Mouse (Mus musculus) brain, embryonic 14.5 days (tissue): ENCODE data around the gene Ankrd42.

ENCODE experiments used
- CTCF ChIP-seq: fragments of 200-500 bp; IDR thresholded peaks from 2 replicates; pipeline ENCODE4 v1.5.1; 2012; ENCODE audit warnings: inconsistent platforms, mild to moderate bottlenecking, moderate library complexity, borderline replicate concordance; ENCODE audit not compliant: insufficient read depth, insufficient read length; ENCODE audit errors: extremely low read depth
- POLR2A ChIP-seq: fragments of 200-500 bp; IDR thresholded peaks from 2 replicates; pipeline ENCODE4 v1.6.1; 2012; ENCODE audit warnings: mild to moderate bottlenecking, inconsistent platforms, borderline replicate concordance; ENCODE audit not compliant: poor library complexity, insufficient read depth, insufficient read length, severe bottlenecking; ENCODE audit errors: extremely low read depth

- TF ChIP-seq CTCF, result no peak
- no peak for TF ChIP-seq POLR2A
Measured at GRCm38 (mm10) chr7:92604961-92605360, 32.0 kb downstream of the Ankrd42 start.
